Mouse (Mus musculus) C2C12 (cell line): ENCODE data around the gene Adgrb2.

Source experiments
- CEBPB ChIP-seq: IDR thresholded peaks from one replicate; pipeline ENCODE4 v1.6.1; 2011; ENCODE audit warnings: low read depth, mild to moderate bottlenecking, control low read depth, moderate library complexity
- CTCF ChIP-seq: IDR thresholded peaks from one replicate; pipeline ENCODE4 v1.5.1; 2011; ENCODE audit not compliant: control insufficient read depth, insufficient read depth, insufficient read length
- MAX ChIP-seq: IDR thresholded peaks from one replicate; pipeline ENCODE4 v1.6.1; 2011; ENCODE audit warnings: mild to moderate bottlenecking, control low read depth
- MYOD1 ChIP-seq: IDR thresholded peaks from one replicate; pipeline ENCODE4 v1.6.1; 2011; ENCODE audit warnings: low read depth; ENCODE audit not compliant: control insufficient read depth, insufficient read length
- MYOG ChIP-seq: IDR thresholded peaks from one replicate; pipeline ENCODE4 v1.6.1; 2011; ENCODE audit not compliant: control insufficient read depth, insufficient read length; ENCODE audit errors: extremely low read depth

GRCm38 (mm10) chr4:130022952-130023351 is 38.3 kb downstream of the Adgrb2 start:
- TF ChIP-seq MYOG = no peak
- no peak for TF ChIP-seq MAX
- TF ChIP-seq CTCF = no peak
- no peak for TF ChIP-seq MYOD1
- TF ChIP-seq CEBPB = no peak
